Mouse (Mus musculus): ENCODE measurements around the gene Htr6. TPM values are rescaled to one million over a fixed set of nuclear protein-coding genes. Genes with fewer than 3 reads are reported as not detected.

The Htr6 gene
- polyA plus RNA-seq, 1 experiment from 2014 or later, result not detected

GRCm38 (mm10) chr4:139057291-139057690 lies 18.1 kb downstream of the Htr6 start:
- H3K4me3 ChIP-seq (ENCODE audit: control insufficient read depth in 1 of 2, insufficient read depth in 1 of 2, low read depth in 1 of 2, low read length in 2 of 2), result no peak overlapping the region
- H3K27me3 ChIP-seq (ENCODE audit: control insufficient read depth, insufficient read depth, low read length), result no peaks in the 10 kb centered on the region
- H3K9ac ChIP-seq (ENCODE audit: low read length), result no peak overlapping the region
- WGBS, result 58% methylated on average over 5 of the region's 5 CpGs
- no peak overlapping the region for H3K27ac ChIP-seq (replicated peaks in 1 of 2; ENCODE audit: control insufficient read depth in 1 of 2, insufficient read depth in 1 of 2, low read depth in 2 of 2, low read length in 2 of 2)
- no peaks in the 10 kb centered on the region for H3K36me3 ChIP-seq (ENCODE audit: control insufficient read depth, insufficient read depth, low read length)
- no peak for ATAC-seq (ENCODE audit: insufficient number of reproducible peaks, insufficient read depth, low FRiP score, low read depth)
- no peak overlapping the region for H3K4me2 ChIP-seq (ENCODE audit: low read length)
- H3K9me3 ChIP-seq (ENCODE audit: control insufficient read depth, low read length), result no peaks in the 10 kb centered on the region
- H3K4me1 ChIP-seq (ENCODE audit: control insufficient read depth in 2 of 2, insufficient read depth in 2 of 2, low read length in 2 of 2), result peaks cover 9 to 10% of the 10 kb centered on the region in 2 experiments; a peak in 2 of 4 replicates

- WGBS, result 75% methylated on average over 3 of the region's 3 CpGs
- Histone ChIP-seq H3K4me2 (ENCODE audit: low read length) (no peak overlapping the region), H3K27ac (replicated peaks in 1 of 2; ENCODE audit: control insufficient read depth in 1 of 2, insufficient read depth in 1 of 2, low read depth in 2 of 2, low read length in 2 of 2) (no peak overlapping the region), H3K9ac (ENCODE audit: low read length) (no peak overlapping the region), H3K4me3 (ENCODE audit: control insufficient read depth in 1 of 2, insufficient read depth in 1 of 2, low read depth in 1 of 2, low read length in 2 of 2) (no peak overlapping the region), H3K4me1 (ENCODE audit: control insufficient read depth in 2 of 2, insufficient read depth in 2 of 2, low read length in 2 of 2) (peaks cover 9 to 10% of the 10 kb centered on the region in 2 experiments; a peak in 2 of 4 replicates), H3K9me3 (ENCODE audit: control insufficient read depth, low read length) (no peaks in the 10 kb centered on the region), H3K36me3 (ENCODE audit: control insufficient read depth, insufficient read depth, low read length) (no peaks in the 10 kb centered on the region), H3K27me3 (ENCODE audit: control insufficient read depth, insufficient read depth, low read length) (no peaks in the 10 kb centered on the region)
- no peak for ATAC-seq (ENCODE audit: insufficient number of reproducible peaks, insufficient read depth, low FRiP score, low read depth)
Measured at GRCm38 (mm10) chr4:139055744-139056143, 19.6 kb downstream of the Htr6 start.

- Histone ChIP-seq H3K27ac (replicated peaks in 1 of 2; ENCODE audit: control insufficient read depth in 1 of 2, insufficient read depth in 1 of 2, low read depth in 2 of 2, low read length in 2 of 2) (no peak overlapping the region), H3K9ac (ENCODE audit: low read length) (no peak overlapping the region), H3K27me3 (ENCODE audit: control insufficient read depth, insufficient read depth, low read length) (no peaks in the 10 kb centered on the region), H3K4me3 (ENCODE audit: control insufficient read depth in 1 of 2, insufficient read depth in 1 of 2, low read depth in 1 of 2, low read length in 2 of 2) (no peak overlapping the region), H3K9me3 (ENCODE audit: control insufficient read depth, low read length) (no peaks in the 10 kb centered on the region), H3K4me1 (ENCODE audit: control insufficient read depth in 2 of 2, insufficient read depth in 2 of 2, low read length in 2 of 2) (peaks cover 9 to 10% of the 10 kb centered on the region in 2 experiments; a peak in 2 of 4 replicates), H3K36me3 (ENCODE audit: control insufficient read depth, insufficient read depth, low read length) (no peaks in the 10 kb centered on the region), H3K4me2 (ENCODE audit: low read length) (no peak overlapping the region)
- no peak for ATAC-seq (ENCODE audit: insufficient number of reproducible peaks, insufficient read depth, low FRiP score, low read depth)
- WGBS, result 80% methylated on average over 4 of the region's 4 CpGs
Measured at GRCm38 (mm10) chr4:139055336-139055735, 20.0 kb downstream of the Htr6 start.

GRCm38 (mm10) chr4:139054300-139054923 lies 21.0 kb downstream of the Htr6 start:
- H3K4me3 ChIP-seq (ENCODE audit: control insufficient read depth in 1 of 2, insufficient read depth in 1 of 2, low read depth in 1 of 2, low read length in 2 of 2), result no peak overlapping the region
- no peaks in the 10 kb centered on the region for H3K27me3 ChIP-seq (ENCODE audit: control insufficient read depth, insufficient read depth, low read length)
- WGBS, result 41% methylated on average over 9 of the region's 9 CpGs
- ATAC-seq (ENCODE audit: insufficient number of reproducible peaks, insufficient read depth, low FRiP score, low read depth), result 0 out of 2 replicates have a peak, but pooled peaks have one; percentile 41
- peaks cover 9 to 10% of the 10 kb centered on the region in 2 experiments; a peak in 2 of 4 replicates for H3K4me1 ChIP-seq (ENCODE audit: control insufficient read depth in 2 of 2, insufficient read depth in 2 of 2, low read length in 2 of 2)
- no peaks in the 10 kb centered on the region for H3K9me3 ChIP-seq (ENCODE audit: control insufficient read depth, low read length)
- H3K36me3 ChIP-seq (ENCODE audit: control insufficient read depth, insufficient read depth, low read length), result no peaks in the 10 kb centered on the region
- H3K9ac ChIP-seq (ENCODE audit: low read length), result no peak overlapping the region
- no peak overlapping the region for H3K27ac ChIP-seq (replicated peaks in 1 of 2; ENCODE audit: control insufficient read depth in 1 of 2, insufficient read depth in 1 of 2, low read depth in 2 of 2, low read length in 2 of 2)
- no peak overlapping the region for H3K4me2 ChIP-seq (ENCODE audit: low read length)

- H3K27ac ChIP-seq (replicated peaks in 1 of 2; ENCODE audit: control insufficient read depth in 1 of 2, insufficient read depth in 1 of 2, low read depth in 2 of 2, low read length in 2 of 2), result no peak overlapping the region
- no peaks in the 10 kb centered on the region for H3K27me3 ChIP-seq (ENCODE audit: control insufficient read depth, insufficient read depth, low read length)
- peaks cover 9 to 10% of the 10 kb centered on the region in 2 experiments; a peak in 2 of 4 replicates for H3K4me1 ChIP-seq (ENCODE audit: control insufficient read depth in 2 of 2, insufficient read depth in 2 of 2, low read length in 2 of 2)
- WGBS, result 62% methylated on average over 5 of the region's 5 CpGs
- ATAC-seq (ENCODE audit: insufficient number of reproducible peaks, insufficient read depth, low FRiP score, low read depth), result no peak
- H3K4me3 ChIP-seq (ENCODE audit: control insufficient read depth in 1 of 2, insufficient read depth in 1 of 2, low read depth in 1 of 2, low read length in 2 of 2), result no peak overlapping the region
- H3K4me2 ChIP-seq (ENCODE audit: low read length), result no peak overlapping the region
- no peaks in the 10 kb centered on the region for H3K9me3 ChIP-seq (ENCODE audit: control insufficient read depth, low read length)
- H3K9ac ChIP-seq (ENCODE audit: low read length), result no peak overlapping the region
- no peaks in the 10 kb centered on the region for H3K36me3 ChIP-seq (ENCODE audit: control insufficient read depth, insufficient read depth, low read length)
Measured at GRCm38 (mm10) chr4:139053391-139053790, 22.0 kb downstream of the Htr6 start.

- Histone ChIP-seq H3K4me1 (ENCODE audit: control insufficient read depth in 2 of 2, insufficient read depth in 2 of 2, low read length in 2 of 2) (peaks cover 9 to 10% of the 10 kb centered on the region in 2 experiments; a peak in 2 of 4 replicates), H3K4me3 (ENCODE audit: control insufficient read depth in 1 of 2, insufficient read depth in 1 of 2, low read depth in 1 of 2, low read length in 2 of 2) (no peak overlapping the region), H3K4me2 (ENCODE audit: low read length) (no peak overlapping the region), H3K27ac (replicated peaks in 1 of 2; ENCODE audit: control insufficient read depth in 1 of 2, insufficient read depth in 1 of 2, low read depth in 2 of 2, low read length in 2 of 2) (no peak overlapping the region), H3K36me3 (ENCODE audit: control insufficient read depth, insufficient read depth, low read length) (no peaks in the 10 kb centered on the region), H3K9ac (ENCODE audit: low read length) (no peak overlapping the region), H3K27me3 (ENCODE audit: control insufficient read depth, insufficient read depth, low read length) (no peaks in the 10 kb centered on the region), H3K9me3 (ENCODE audit: control insufficient read depth, low read length) (no peaks in the 10 kb centered on the region)
- no peak for ATAC-seq (ENCODE audit: insufficient number of reproducible peaks, insufficient read depth, low FRiP score, low read depth)
- WGBS, result 81% methylated on average over 7 of the region's 7 CpGs
Measured at GRCm38 (mm10) chr4:139052796-139053195, 22.6 kb downstream of the Htr6 start.

GRCm38 (mm10) chr4:139048518-139048917 lies 26.9 kb downstream of the Htr6 start:
- WGBS, result 73% methylated on average over 6 of the region's 6 CpGs
- no peak overlapping the region for H3K4me2 ChIP-seq (ENCODE audit: low read length)
- no peak overlapping the region for H3K9ac ChIP-seq (ENCODE audit: low read length)
- H3K9me3 ChIP-seq (ENCODE audit: control insufficient read depth, low read length), result 0 out of 2 replicates have a peak, but pooled peaks cover 3% of the 10 kb centered on the region
- H3K4me3 ChIP-seq (ENCODE audit: control insufficient read depth in 1 of 2, insufficient read depth in 1 of 2, low read depth in 1 of 2, low read length in 2 of 2), result no peak overlapping the region
- no peaks in the 10 kb centered on the region for H3K27me3 ChIP-seq (ENCODE audit: control insufficient read depth, insufficient read depth, low read length)
- no peak overlapping the region for H3K27ac ChIP-seq (replicated peaks in 1 of 2; ENCODE audit: control insufficient read depth in 1 of 2, insufficient read depth in 1 of 2, low read depth in 2 of 2, low read length in 2 of 2)
- no peaks in the 10 kb centered on the region for H3K36me3 ChIP-seq (ENCODE audit: control insufficient read depth, insufficient read depth, low read length)
- no peak for ATAC-seq (ENCODE audit: insufficient number of reproducible peaks, insufficient read depth, low FRiP score, low read depth)
- no peaks in the 10 kb centered on the region for H3K4me1 ChIP-seq (ENCODE audit: control insufficient read depth in 2 of 2, insufficient read depth in 2 of 2, low read length in 2 of 2)

GRCm38 (mm10) chr4:139046354-139046753 lies 29.0 kb downstream of the Htr6 start:
- H3K27me3 ChIP-seq (ENCODE audit: control insufficient read depth, insufficient read depth, low read length), result no peaks in the 10 kb centered on the region
- no peak overlapping the region for H3K9ac ChIP-seq (ENCODE audit: low read length)
- no peak for ATAC-seq (ENCODE audit: insufficient number of reproducible peaks, insufficient read depth, low FRiP score, low read depth)
- WGBS, result 80% methylated on average over 5 of the region's 5 CpGs
- H3K4me2 ChIP-seq (ENCODE audit: low read length), result no peak overlapping the region
- no peak overlapping the region for H3K27ac ChIP-seq (replicated peaks in 1 of 2; ENCODE audit: control insufficient read depth in 1 of 2, insufficient read depth in 1 of 2, low read depth in 2 of 2, low read length in 2 of 2)
- H3K4me1 ChIP-seq (ENCODE audit: control insufficient read depth in 2 of 2, insufficient read depth in 2 of 2, low read length in 2 of 2), result no peaks in the 10 kb centered on the region
- no peak overlapping the region for H3K4me3 ChIP-seq (ENCODE audit: control insufficient read depth in 1 of 2, insufficient read depth in 1 of 2, low read depth in 1 of 2, low read length in 2 of 2)
- H3K36me3 ChIP-seq (ENCODE audit: control insufficient read depth, insufficient read depth, low read length), result no peaks in the 10 kb centered on the region
- H3K9me3 ChIP-seq (ENCODE audit: control insufficient read depth, low read length), result 0 out of 2 replicates have a peak, but pooled peaks cover 3% of the 10 kb centered on the region

Measured in heart, embryonic 14.5 days (tissue).